Mouse (Mus musculus) megakaryocyte, adult 5-6 weeks (primary cell): ENCODE data around the gene Trip4. TPM values are rescaled to one million over a fixed set of nuclear protein-coding genes. Genes with fewer than 3 reads are reported as not detected.
A peak's percentile ranks its signal among the peaks of the same experiment; 100 is the strongest.

Source experiments
- ATAC-seq: 2 replicates; pipeline ENCODE4 v1.8.0; 2016; ENCODE audit warnings: mild to moderate bottlenecking, inconsistent platforms; ENCODE audit not compliant: poor library complexity, severe bottlenecking
- total RNA-seq, 2 experiments: library from RNA; stranded (forward) in 1 of 2; stranded (reverse) in 1 of 2; fragments of 153-499, 151-499 nt in 1 of 2; fragments of 221-1000, 200-1000 nt in 1 of 2; gene quantifications; 2 replicates each; pipeline versions ENCODE4 v1.2.3 to v1.2.4; 2015 to 2017

The Trip4 gene
- total RNA-seq, 2 experiments from 2014 or later: 17.7 to 23.8 TPM

DNA sequence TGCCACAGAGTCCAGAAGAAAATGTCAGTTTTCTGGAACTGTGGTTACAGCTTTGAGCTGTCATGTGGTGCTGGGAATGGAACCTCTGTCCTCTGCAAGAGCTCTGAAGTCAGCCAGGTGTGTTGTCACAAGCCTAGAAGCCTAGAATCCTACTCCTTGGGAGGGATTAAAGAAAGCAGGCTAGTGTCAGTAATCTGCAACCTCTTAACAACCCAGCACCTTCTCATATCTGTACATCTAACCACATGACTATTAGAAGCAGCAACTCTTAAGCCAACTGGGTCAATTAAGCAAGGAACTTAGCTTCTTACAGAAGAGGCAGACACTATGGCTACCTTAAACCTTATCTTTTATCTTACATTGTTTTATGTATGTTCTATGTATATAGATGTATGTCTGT lies 71.7 kb downstream of the Trip4 start:
- no peak for ATAC-seq

GRCm38 (mm10) chr9:65834628-65835354 lies 73.8 kb downstream of the Trip4 start:
- ATAC-seq: no peak

DNA sequence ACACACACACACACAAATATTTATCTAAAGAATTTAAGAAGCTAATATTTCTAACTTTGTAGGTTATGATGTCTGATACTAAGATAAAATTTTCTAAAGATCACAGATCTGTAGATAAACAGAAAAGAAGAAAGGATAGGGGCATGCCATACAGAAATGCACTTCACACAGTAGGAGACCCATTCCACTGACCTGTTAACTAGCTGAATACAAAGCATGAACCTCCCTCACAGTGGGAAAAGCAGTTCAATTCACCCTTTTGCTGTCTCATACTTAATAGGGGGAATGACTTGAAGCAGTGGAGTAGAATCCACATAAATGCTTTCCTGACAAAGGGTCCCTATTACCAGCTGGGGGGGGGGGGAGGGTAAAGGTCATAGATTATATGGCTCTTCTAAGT lies 75.0 kb downstream of the Trip4 start:
- no peak for ATAC-seq

DNA sequence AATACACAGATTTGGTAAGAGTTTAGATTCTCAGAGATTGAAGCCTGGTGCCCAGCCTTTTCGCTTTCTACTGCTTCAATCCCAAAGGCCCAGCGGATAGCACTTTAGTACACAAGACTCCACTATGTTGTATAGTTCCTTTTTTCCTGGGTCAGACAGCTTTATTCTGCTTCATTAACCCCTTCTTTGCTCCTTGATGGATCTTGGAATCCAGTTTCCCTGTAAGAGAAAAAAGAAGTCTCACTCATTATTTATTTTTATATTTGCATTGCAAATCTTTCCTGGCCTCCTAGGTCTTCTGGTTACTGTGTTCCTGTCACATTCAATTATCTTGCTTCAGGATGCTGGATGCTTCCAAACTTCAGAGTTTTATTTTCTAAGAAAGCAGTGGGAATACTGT lies 75.4 kb downstream of the Trip4 start:
- no peak for ATAC-seq

- no peak for ATAC-seq
Measured at GRCm38 (mm10) chr9:65832041-65832440, 76.6 kb downstream of the Trip4 start.

GRCm38 (mm10) chr9:65831164-65831563 lies 77.4 kb downstream of the Trip4 start:
- ATAC-seq: no peak

DNA sequence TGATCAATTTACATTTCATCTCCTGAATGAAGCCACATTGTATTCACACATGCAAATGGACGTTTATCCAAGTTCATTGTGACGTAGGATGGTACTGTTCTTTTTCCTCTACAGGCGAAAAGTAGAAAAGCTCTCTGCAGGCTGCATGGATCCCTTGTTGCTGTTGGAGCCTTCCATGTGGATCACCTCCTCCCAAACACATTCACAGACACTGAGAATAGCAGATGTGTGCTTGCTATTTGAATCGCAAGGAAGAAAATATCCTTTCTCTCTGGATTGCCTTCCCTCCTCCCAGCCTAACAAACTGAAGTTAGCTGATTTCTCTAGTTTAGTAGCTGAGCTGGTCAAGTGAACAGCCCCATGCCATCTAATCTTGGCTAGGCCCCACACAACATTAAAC lies 78.3 kb downstream of the Trip4 start:
- ATAC-seq: no peak

DNA sequence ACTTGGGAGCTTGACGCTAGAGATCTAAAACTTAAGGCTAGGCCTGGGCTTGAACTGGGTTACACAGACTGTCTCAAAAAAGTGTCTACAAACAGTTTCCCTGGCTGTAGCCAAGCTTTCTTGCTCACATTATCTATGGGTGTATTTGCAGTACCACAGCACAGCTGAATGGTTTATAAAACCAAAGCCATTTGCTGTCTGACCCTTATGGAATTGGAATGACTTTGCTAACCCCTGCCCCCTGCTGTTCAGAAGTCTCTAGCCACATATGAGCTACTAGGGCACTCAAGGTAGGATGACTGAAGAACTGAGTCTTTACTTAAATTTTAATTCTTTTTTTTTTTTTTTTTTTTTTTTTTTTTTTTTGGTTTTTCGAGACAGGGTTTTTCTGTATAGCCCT lies 79.2 kb downstream of the Trip4 start:
- ATAC-seq: 0 out of 2 replicates have a peak, but pooled peaks have one; percentile 30

DNA sequence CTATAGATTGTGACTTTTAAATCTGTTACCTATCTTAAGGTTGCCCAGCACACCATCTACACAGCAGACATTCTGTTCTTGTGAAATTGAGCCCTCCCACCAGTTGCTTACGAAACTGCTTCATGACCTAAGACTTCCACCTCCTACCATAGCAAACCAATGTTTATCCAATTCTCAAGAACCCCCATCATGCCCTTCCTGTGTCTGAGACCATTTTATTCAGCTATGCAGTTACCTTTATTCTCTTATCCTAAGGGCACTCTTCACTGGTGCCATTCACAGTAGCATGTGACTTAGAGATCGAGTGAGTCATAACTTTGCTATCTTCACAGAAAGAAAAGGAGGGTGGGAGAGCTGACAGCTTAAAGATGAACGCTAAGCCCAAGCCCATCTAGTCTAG lies 80.1 kb downstream of the Trip4 start:
- no peak for ATAC-seq

DNA sequence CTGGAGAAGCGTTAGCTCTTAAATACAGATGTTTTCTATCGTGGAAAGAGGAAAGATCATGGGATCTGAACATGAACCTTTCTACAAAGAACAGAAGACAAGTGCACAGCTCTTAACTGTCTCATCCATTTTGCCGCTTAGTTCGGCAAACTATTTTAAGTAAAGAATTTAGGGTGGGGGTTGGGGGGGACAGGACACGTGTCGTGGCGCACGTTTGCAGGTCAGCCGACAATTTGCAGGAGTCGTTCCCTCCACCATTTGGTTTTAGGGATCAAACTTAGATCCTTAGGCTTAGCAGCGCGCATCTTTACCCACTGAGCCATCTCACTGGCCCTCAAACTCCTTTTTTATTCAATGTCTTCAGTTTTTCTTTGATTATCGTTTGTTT lies 80.6 kb downstream of the Trip4 start:
- ATAC-seq: no peak

DNA sequence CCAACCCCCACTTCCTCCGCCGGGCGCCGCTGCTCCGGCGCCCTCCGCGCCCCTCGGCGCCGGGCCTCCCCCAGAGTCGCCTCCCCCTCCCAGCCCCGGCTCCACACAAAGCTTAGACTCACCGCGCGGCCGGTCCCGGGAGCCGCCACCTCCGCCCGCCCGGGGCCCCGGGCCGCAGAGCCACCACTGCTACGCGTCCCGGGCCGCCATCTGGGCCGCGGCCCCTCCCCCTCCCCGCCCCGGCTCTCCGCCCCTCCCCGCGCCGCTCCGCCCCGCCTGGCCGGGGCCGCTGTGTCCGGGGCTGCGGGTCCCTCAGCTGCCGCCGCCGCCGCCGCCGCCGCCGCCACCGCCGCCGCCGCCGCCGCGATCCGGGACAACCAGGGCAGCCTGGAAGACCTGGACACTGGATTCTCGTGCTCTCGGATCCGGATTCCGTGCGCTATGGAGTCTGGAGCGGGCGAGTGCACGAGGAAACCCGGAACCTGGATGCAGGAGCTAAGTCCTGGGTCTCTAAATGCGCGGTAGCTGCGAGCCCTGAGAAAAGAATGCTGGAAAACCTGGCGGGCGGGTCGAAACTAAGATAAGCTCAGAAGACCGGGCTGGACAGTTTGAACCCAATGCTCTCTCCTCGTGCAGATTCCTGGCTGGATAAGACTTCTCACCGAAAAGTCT lies 81.1 kb downstream of the Trip4 start, which contains the start of gene Zfp609:
TSS of gene Zfp609 (minus strand) at position 221 of the 672 bp plus-strand sequence.
- peak; percentile 86 for ATAC-seq

DNA sequence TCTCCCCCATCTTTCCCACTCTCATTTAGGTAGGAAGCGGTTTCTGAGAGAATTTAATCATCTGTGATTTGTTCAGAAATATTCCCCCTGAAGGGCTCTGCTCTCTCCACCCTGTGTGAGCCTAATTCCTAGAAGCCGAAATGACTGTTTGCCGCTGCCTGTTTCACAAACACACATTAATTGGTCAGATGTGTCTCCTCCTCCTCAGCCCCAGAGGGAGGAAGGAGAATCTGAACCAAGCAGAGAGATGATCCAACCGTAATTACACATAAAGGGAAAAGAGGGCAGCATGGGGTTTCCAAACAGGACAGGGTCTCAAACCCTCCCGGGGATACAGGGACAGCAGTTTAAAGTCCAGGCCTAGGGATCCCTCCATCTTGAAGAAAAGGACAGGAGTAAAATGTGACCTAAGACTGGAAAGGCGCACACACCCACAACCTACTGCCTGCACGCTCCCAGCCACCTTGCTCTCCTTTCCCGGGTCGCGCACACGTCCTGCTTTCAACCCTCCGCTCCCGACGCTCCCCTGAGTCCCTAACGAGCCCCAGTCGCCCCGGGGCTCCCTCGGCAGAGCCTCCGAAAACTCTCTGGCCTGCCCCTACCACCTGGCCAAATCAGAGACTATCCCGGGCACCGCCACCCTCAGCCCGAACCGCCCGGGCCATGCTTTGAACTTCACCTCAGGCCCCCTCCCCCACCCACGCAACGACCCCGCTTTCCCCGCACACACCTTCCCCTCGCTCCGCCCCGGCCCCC lies 81.8 kb downstream of the Trip4 start:
- ATAC-seq: peak; percentile 33

- no peak for ATAC-seq
Measured at GRCm38 (mm10) chr9:65826226-65826587, 82.4 kb downstream of the Trip4 start.

GRCm38 (mm10) chr9:65823716-65824462 lies 84.7 kb downstream of the Trip4 start:
- no peak for ATAC-seq

DNA sequence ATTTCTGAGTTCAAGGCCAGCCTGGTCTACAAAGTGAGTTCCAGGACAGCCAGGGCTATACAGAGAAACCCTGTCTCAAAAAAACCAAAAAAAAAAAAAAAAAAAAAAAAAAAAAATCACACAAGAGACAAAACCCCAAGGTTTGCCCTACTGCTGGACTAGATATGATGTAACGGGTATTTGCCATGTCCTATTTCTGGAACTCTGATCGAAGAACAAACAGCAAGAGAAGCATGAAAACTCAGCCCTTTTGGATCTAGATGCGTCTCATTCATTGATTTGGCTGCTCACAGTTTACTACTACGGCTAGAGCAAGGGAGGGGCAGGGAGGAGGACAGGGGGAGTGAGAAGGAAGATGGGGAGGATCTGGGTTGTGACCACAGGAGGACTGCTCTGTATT lies 86.6 kb downstream of the Trip4 start:
- ATAC-seq: no peak

DNA sequence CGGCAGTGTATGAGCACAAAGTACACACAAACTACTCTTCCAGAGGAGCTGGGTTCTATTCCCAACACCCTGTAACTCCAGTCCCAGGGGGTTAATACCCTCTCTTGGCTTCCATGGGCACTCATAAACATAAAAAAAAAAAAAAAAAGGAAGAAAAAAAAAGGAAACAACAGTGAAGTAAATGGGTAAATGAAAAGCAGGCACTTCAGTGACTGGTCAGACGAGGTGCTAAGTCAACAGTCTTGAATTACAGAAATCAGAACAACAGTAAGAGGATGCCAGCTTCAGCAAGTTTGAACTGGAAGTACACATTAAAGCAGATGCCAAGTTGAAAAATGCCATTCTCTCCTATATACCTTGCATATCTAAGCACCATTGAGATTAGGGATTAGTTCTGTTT lies 88.3 kb downstream of the Trip4 start:
- ATAC-seq: no peak

DNA sequence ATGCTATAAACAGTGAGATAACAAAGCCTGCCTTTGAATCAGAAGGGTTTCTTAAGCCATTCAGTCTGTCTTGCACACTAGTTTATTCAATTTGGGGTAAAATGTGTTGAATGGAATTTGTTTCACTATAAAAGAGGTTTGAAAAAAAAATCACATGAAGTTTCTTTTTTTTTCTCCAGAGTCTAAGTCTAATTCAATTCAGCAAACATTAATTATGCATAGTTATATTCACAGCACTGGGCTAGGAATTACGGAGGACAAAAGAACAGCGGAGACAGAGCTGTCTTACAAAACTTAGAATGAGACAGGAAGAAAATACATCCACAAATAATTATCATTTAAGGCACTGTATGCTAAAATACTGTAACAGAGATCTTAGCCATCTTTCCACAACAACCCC lies 90.2 kb downstream of the Trip4 start:
- no peak for ATAC-seq

GRCm38 (mm10) chr9:65812841-65813240 lies 95.8 kb downstream of the Trip4 start:
- no peak for ATAC-seq

- no peak for ATAC-seq
Measured at GRCm38 (mm10) chr9:65811784-65812183, 96.8 kb downstream of the Trip4 start.

DNA sequence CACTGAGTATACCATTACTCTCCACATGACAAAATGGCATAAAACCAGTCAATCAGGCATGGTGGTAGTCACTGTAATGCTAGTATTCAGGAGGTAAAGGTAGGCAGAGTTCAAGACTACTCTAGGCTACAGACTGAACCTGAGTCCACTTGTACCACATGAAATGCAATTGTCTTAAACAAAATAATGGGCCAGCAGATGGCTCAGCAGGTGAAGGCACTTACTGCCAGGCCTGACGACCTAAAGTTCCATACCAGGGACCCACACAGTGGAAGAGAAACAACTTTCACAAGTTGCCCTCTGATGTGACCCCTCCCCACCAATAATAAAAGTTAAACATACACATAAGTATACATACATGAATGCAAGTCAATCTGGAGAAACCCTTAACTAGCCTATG lies 100.8 kb downstream of the Trip4 start:
- ATAC-seq: no peak

- no peak for ATAC-seq
Measured at GRCm38 (mm10) chr9:65807251-65807650, 101.3 kb downstream of the Trip4 start.
